8 mouse cellular contexts compared by ENCODE assay signal in genomic region chr3:145119425-145119824, GRCm38 (mm10). TPM values are rescaled to one million over a fixed set of nuclear protein-coding genes. Genes with fewer than 3 reads are reported as not detected.
A peak's percentile ranks its signal among the peaks of the same experiment; 100 is the strongest.
DNase-seq lines count a peak whose midpoint lies in the region; ATAC-seq and TF ChIP-seq lines count a peak whose summit lies in the region.

No protein-coding gene starts in this region.

- WGBS in limb, embryonic 14.5 days: 73% methylated on average over 7 of the region's 7 CpGs
- 63% methylated on average over 7 of the region's 7 CpGs for WGBS in stomach, postnatal 0 days
- WGBS in lung, adult 2 months: 65% methylated on average over 7 of the region's 7 CpGs

- peak overlapping the region; percentile 72; the same call in 1 of the 2 replicates for H3K9ac ChIP-seq in limb, embryonic 14.5 days (ENCODE audit: low read depth, low read length, severe bottlenecking)
- no peak overlapping the region for H3K9ac ChIP-seq in stomach, postnatal 0 days (ENCODE audit: low read length)

- DNase-seq in cerebellum, adult 11-12 months: peak; percentile 6
- DNase-seq in cerebellum, adult 9-10 months: no peak
- DNase-seq in testis, postnatal 10 days (ENCODE audit: low spot score): no peak
- no peak for DNase-seq in limb, embryonic 14.5 days (ENCODE audit: low spot score)
- DNase-seq in stomach, postnatal 0 days (ENCODE audit: low spot score): no peak
- no peak for DNase-seq in left cerebral cortex, adult 11 months (ENCODE audit: low spot score)
- DNase-seq in lung, adult 2 months: no peak

- H3K9me3 ChIP-seq in limb, embryonic 14.5 days (ENCODE audit: control insufficient read depth, low read length): no peaks in the 10 kb centered on the region
- no peaks in the 10 kb centered on the region for H3K9me3 ChIP-seq in stomach, postnatal 0 days (ENCODE audit: control insufficient read depth, low read length)

- H3K4me1 ChIP-seq in testis, adult 2 months (ENCODE audit: control insufficient read depth, insufficient read depth, low read length): peaks cover 2% of the 10 kb centered on the region; the same call in 1 of the 2 replicates
- H3K4me1 ChIP-seq in limb, embryonic 14.5 days (ENCODE audit: control insufficient read depth, insufficient read depth, low read length): 0 out of 2 replicates have a peak, but pooled peaks cover 9% of the 10 kb centered on the region
- no peaks in the 10 kb centered on the region for H3K4me1 ChIP-seq in stomach, postnatal 0 days (replicated peaks; ENCODE audit: control insufficient read depth, insufficient read depth)
- H3K4me1 ChIP-seq in lung, adult 2 months (ENCODE audit: control insufficient read depth, insufficient read depth, low read length): no peaks in the 10 kb centered on the region

- H3K4me2 ChIP-seq in limb, embryonic 14.5 days (replicated peaks; ENCODE audit: low read depth, low read length, severe bottlenecking): peak overlapping the region; percentile 63
- H3K4me2 ChIP-seq in stomach, postnatal 0 days (replicated peaks; ENCODE audit: low read depth): peak overlapping the region; percentile 86

- H3K27ac ChIP-seq in testis, adult 2 months (ENCODE audit: control insufficient read depth, insufficient read depth, low read depth, low read length): no peak overlapping the region
- no peak overlapping the region for H3K27ac ChIP-seq in limb, embryonic 14.5 days (replicated peaks; ENCODE audit: low read depth, low read length)
- no peak overlapping the region; the same call in 1 of the 2 replicates for H3K27ac ChIP-seq in stomach, postnatal 0 days (replicated peaks)

- no peak for ATAC-seq in limb, embryonic 14.5 days (ENCODE audit: low FRiP score, low read depth)
- ATAC-seq in stomach, postnatal 0 days (ENCODE audit: low FRiP score, low TSS enrichment): no peak

- H3K4me3 ChIP-seq in testis, adult 2 months (ENCODE audit: control insufficient read depth, low read depth, low read length): peak overlapping the region; percentile 37; the same call in 1 of the 2 replicates
- H3K4me3 ChIP-seq in limb, embryonic 14.5 days (replicated peaks; ENCODE audit: low read length): peak overlapping the region; percentile 51
- peak overlapping the region; percentile 63 for H3K4me3 ChIP-seq in stomach, postnatal 0 days (ENCODE audit: low read depth, low read length)
- H3K4me3 ChIP-seq in lung, adult 2 months (replicated peaks; ENCODE audit: extremely low read depth, low read depth, low read length): no peak overlapping the region

- no peak for TF ChIP-seq CTCF in testis, adult 2 months (IDR thresholded peaks at IDR 0.05; ENCODE audit: control insufficient read depth, insufficient read depth, insufficient replicate concordance, low read depth, low read length)
- no peak for TF ChIP-seq CTCF in stomach, postnatal 0 days (IDR thresholded peaks at IDR 0.05; ENCODE audit: low read depth)
- no peak for TF ChIP-seq CTCF in lung, adult 2 months (IDR thresholded peaks at IDR 0.05; ENCODE audit: insufficient read depth, low read length)

- no peaks in the 10 kb centered on the region for H3K36me3 ChIP-seq in testis, adult 2 months (ENCODE audit: control insufficient read depth, insufficient read depth, low read length)
- no peaks in the 10 kb centered on the region for H3K36me3 ChIP-seq in limb, embryonic 14.5 days (ENCODE audit: control insufficient read depth, insufficient read depth, low read length)
- H3K36me3 ChIP-seq in stomach, postnatal 0 days (ENCODE audit: control insufficient read depth, insufficient read depth, low read length): no peaks in the 10 kb centered on the region

- TF ChIP-seq POLR2A in testis, adult 2 months (IDR thresholded peaks at IDR 0.05; ENCODE audit: control insufficient read depth, low read depth, low read length): no peak
- no peak for TF ChIP-seq POLR2A in limb, embryonic 14.5 days (IDR thresholded peaks at IDR 0.05; ENCODE audit: borderline replicate concordance, extremely low read depth, insufficient read depth, insufficient read length)
- no peak for TF ChIP-seq POLR2A in lung, adult 2 months (IDR thresholded peaks at IDR 0.05; ENCODE audit: borderline replicate concordance, extremely low read depth, low read depth, low read length)

- no peak for TF ChIP-seq EP300 in stomach, postnatal 0 days (optimal IDR thresholded peaks at IDR 0.05)

- H3K27me3 ChIP-seq in testis, adult 2 months (ENCODE audit: control insufficient read depth, insufficient read depth, low read length): no peaks in the 10 kb centered on the region
- H3K27me3 ChIP-seq in limb, embryonic 14.5 days (ENCODE audit: control insufficient read depth, insufficient read depth, low read length): no peaks in the 10 kb centered on the region
- no peaks in the 10 kb centered on the region for H3K27me3 ChIP-seq in stomach, postnatal 0 days (ENCODE audit: control insufficient read depth, insufficient read depth, low read length)

RNA-seq across cellular contexts. Expression of gene Odf2l, which starts 1.0 kb away (rescaled TPM):
- 10.0 and 11.2 TPM in 2 replicates for polyA plus RNA-seq in testis, adult 2 months (2012; rRNA removed)
- polyA plus RNA-seq in limb, embryonic 14.5 days (2012; rRNA removed): 17.9 and 23.5 TPM in 2 replicates
- polyA plus RNA-seq in limb, embryonic 14.5 days (2014; fragmentation: Nextera tagmentation; extraction: Ambion mirVana): 16.1 and 16.4 TPM in 2 replicates
- 7.1 and 8.8 TPM in 2 replicates for polyA plus RNA-seq in stomach, postnatal 0 days (2015; fragmentation: Nextera tagmentation; extraction: Ambion mirVana)
- 1.8 and 2.6 TPM in 2 replicates for polyA plus RNA-seq in lung, adult 2 months (2012; rRNA removed)

RNA-seq across cellular contexts. Expression of gene Clca2, which starts 20.2 kb away (rescaled TPM):
- polyA plus RNA-seq in testis, adult 2 months (2012; rRNA removed): 0.07 and 0.10 TPM in 2 replicates
- polyA plus RNA-seq in limb, embryonic 14.5 days (2012; rRNA removed): 0.65 and 1.8 TPM in 2 replicates
- polyA plus RNA-seq in limb, embryonic 14.5 days (2014; fragmentation: Nextera tagmentation; extraction: Ambion mirVana): 0.37 and 0.87 TPM in 2 replicates
- 2.9 and 3.0 TPM in 2 replicates for polyA plus RNA-seq in stomach, postnatal 0 days (2015; fragmentation: Nextera tagmentation; extraction: Ambion mirVana)
- 0.08 and 0.91 TPM in 2 replicates for polyA plus RNA-seq in lung, adult 2 months (2012; rRNA removed)
